Mouse (Mus musculus): Measurements from ENCODE around the gene Mepce.
"Not testable (repeated sequence)": the region's sequence is repeated elsewhere in the genome, so short reads cannot be mapped to it uniquely, and the experiment has no call there.

The Mepce gene

DNA sequence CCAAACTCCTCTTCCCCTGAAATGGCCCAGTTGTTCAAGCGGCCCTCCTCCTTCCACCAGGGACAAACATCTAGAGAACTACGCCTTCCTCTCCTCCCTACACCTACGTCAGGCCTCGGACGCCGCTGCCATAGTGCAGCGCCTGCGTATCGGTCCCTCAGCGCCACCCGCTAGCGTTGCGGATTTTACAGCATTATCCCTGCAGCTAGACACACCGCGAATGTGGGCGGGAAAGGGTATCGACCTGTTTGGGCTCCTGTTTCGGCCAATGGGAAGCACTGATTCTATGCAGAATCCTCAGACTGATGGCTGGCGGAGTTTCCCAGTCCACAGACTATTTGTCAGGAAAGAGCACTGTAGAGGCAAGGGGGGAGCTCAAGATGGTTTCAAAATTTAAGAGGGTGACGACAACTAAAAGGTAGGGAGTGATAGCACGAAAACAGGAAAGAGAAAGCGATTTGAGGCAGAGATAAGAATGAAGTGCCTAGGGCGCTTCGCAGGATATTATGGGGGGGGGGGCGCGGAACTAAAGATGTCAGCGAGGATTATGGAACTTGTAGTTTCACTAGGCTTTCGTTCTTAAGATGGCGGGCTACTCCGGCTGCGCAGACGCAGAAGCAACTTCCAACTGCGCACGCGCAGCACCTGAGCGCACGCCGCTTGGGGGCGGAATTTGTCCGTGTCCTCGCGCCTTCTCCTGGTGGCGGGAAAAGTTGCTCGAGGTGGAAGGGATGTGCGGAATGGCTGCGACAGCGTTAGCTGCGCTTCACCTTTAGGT is at the start of gene Mepce, which contains the start of gene Zcwpw1:
Gene Mepce, minus strand, starts transcription at position 505 of the 778 bp plus-strand sequence.
Gene Zcwpw1, plus strand, starts transcription at position 648 of the 778 bp plus-strand sequence.
- DNase-seq (ENCODE audit: low spot score) = peak; percentile 93

- DNase-seq (ENCODE audit: low spot score) = not testable (repeated sequence)
These were observed 49.7 kb upstream of the Mepce start for GRCm38 (mm10) chr5:137837110-137837509.

- DNase-seq (ENCODE audit: low spot score) = no peak
These were observed 49.2 kb upstream of the Mepce start for GRCm38 (mm10) chr5:137836611-137837010.

- not testable (repeated sequence) for DNase-seq (ENCODE audit: low spot score)
These were observed 48.6 kb upstream of the Mepce start, which contains the start of gene Pilra for GRCm38 (mm10) chr5:137835966-137836520. Pilra (minus strand) TSS chr5:137836281.

DNA sequence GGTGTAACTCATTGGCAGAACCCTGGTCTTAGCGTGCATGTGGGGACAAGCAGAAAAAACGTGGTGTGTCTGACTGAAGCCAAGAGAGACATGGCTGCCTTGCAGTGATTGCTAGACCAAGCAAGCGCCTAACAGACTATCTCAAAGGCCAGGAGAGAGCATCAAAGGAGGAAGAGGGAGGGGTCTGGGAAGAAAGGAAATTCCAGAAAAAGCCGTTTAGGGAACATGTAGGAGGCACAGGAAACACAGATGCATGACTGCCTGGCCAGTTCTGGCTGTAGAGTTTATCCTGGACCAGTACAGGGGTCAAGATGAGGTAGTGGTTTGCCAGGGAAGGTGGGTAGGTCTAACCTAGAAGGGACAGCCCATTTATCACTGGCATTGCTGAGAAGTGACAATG is 46.0 kb upstream of the Mepce start:
- no peak for DNase-seq (ENCODE audit: low spot score)

GRCm38 (mm10) chr5:137831506-137831905 is 44.1 kb upstream of the Mepce start:
- no peak for DNase-seq (ENCODE audit: low spot score)

DNA sequence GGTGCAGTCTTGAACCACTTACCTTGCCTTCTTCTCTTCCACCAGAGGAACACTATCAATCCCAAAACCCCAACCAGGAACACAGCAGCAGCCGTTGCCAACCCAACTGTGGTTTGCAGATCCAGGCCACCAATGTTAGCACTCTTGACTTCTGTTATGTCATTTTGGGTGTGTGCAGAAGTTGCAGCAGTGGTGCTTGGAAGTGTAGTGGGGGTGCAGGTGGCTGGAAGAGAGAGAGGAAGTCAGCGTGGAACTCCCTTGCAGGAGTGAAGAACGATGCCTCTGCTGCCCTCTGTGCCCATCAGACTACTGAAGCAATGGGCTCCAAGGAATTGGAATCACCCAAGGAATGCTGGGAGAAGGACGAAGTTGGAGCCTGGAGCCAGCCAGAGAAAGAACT is 43.7 kb upstream of the Mepce start:
- DNase-seq (ENCODE audit: low spot score) = no peak

DNA sequence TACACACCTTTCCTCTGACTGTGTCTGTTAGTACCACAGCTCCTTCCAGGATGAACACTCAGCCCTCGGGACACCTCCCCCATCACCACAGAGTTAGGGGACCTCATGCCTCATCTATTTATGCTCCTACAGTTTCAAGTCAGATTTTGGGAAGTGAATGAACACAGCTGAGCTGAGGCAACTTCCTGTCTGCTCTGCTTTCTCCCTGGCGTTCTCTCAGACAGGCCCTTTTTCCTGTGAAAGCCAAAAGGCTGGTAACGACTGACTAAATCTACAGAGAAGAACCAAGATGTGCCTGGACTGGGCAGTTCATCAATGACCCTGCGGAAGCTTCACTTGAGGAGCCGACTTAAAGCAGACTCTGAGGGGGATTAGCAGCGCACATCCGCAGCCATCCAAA is 42.8 kb upstream of the Mepce start:
- DNase-seq (ENCODE audit: low spot score) = no peak

DNA sequence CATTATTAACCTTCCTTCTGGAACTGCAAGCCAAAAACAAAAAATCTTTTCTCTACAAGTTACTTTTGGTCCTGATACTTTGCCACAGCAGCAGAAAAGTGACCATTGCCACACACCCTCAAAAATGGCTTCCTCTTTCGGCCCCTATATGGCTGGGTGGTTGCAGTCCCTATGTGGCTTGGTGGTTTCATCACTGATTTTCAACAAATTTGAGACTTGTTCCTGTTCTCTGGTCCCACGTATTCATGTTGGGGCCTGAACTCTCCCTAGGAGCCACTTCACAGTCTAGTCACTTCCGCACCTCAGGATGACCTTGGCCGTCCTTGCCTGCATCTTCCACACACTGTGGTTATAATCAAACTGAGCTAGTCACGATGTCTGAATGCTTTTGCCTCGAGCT is 41.2 kb upstream of the Mepce start:
- no peak for DNase-seq (ENCODE audit: low spot score)

DNA sequence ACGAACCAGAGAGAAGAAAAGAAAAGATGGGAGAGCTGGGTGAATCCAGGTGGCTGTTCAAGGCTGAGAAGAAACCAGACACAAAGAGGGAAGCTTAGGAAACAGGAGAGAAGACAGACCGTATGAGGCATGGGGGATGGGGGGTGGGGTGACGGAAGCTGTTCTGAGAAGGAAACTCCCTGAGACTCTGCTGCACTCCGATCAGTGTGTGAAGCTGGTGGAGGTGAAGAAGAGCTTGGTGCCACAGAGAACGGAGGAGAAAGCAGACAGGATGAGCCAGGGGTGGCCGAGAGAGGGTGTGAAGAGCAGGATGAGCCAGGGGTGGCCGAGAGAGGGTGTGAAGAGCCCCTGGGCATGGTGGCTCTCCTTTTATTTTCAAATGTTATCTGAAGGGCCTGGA is 39.0 kb upstream of the Mepce start:
- DNase-seq (ENCODE audit: low spot score) = no peak

- DNase-seq (ENCODE audit: low spot score) = no peak
These were observed 38.5 kb upstream of the Mepce start for GRCm38 (mm10) chr5:137825971-137826370.

GRCm38 (mm10) chr5:137825030-137825429 is 37.6 kb upstream of the Mepce start:
- DNase-seq (ENCODE audit: low spot score) = no peak

DNA sequence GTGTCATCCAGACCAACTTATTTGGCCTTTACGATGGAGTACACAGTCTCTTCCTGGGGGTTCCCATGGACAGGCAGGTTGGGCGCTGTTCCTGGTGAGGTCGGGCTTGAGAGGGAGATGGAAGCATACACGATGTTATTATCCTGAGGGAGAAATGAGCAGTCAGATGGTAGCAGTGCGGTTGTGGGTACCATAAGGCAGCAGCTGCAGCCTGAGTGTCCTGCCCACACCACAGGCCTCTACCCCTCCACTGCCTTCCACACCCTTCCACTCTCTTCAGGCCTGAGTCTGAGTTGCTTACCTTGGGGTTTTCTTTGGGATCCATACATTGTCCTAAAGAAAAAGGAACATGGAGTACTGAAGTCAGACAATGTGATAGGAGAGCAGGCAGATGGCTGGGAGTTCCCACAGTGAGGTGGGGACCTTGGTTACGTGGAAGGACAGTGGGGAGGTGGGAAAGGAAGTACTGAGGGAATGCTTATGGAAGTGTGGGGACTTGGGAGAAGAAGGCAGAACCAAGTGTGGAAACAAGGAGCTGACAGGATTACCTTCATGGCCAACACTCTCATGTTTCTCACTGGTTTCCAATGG is 36.1 kb upstream of the Mepce start:
- DNase-seq (ENCODE audit: low spot score) = no peak

DNA sequence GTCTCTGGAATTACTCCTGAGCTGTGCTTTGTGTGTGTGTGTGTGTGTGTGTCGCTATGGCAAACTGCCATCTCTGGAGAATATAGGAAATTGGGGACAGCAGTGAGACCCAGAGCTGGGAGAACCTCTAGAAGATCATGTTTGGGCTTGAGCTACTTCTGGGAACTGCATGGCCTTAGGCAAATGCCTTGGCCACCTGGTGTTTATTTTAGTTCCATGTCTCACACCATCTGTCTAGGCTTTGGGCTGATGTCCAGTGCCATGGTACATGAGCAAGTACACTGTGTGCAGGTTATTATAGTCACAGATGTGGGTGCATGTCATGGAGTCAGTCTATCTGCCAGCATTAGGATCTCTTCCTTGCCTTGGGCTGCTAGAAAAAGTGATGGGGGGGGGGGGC is 35.1 kb upstream of the Mepce start:
- no peak for DNase-seq (ENCODE audit: low spot score)

- no peak for DNase-seq (ENCODE audit: low spot score)
These were observed 34.7 kb upstream of the Mepce start for GRCm38 (mm10) chr5:137822126-137822525.

DNA sequence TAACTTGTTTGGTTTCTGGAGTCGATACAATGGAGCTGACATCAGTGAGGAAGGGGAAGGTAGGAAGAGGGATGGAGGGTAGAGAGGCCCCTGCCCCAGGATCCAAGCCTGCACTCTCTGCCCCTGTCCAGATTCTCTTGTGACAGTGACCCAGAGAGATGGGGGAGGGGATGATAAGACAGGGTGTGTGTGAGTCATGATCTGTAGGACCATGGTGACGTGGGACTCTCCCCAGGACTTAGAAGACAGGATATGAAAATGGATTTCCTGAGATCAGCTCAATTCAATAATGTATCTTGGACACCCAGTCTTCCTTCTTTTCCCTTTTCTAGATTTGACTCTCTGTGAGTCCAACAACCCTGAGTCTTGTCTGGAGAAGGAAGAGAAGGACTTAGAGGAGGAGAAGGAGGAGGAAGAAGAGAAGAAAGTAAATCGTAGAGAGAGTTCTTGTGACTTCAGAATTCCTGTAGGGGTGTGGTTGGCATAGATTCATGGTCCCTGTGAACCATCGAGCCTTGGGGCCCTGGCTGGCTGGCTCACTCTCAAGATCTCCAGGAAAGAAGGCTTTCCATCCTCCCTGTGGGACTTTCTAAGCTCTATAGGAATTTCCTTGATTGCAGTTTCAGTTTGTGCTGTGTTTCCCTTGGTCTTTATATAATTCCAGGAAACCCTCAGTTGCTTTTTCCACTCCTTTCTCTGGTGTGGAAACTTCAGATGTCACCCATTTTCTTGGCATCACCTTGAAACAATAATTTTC is 30.2 kb upstream of the Mepce start:
- DNase-seq (ENCODE audit: low spot score) = no peak

GRCm38 (mm10) chr5:137808316-137808715 is 20.9 kb upstream of the Mepce start:
- no peak for DNase-seq (ENCODE audit: low spot score)

GRCm38 (mm10) chr5:137806158-137806557 is 18.7 kb upstream of the Mepce start:
- no peak for DNase-seq (ENCODE audit: low spot score)

DNA sequence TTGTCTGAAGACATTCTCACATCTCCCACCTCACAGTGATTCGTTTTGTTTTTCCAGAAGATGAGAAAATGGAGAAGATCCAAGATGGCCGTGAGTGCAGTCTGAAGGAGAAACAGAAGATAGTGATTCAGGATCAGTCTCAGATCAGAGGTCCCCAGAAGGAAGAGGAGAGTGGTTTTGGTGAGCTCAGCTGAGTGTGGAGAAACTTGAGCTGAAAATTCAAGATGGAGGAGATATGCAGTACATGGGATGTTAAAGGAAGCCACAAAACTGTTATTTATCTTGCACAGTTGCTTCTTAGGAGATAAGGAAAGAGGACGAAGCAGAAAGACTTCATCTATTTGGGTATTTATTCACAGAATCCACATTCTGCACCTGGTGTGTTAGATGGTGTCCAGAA is 13.5 kb upstream of the Mepce start:
- DNase-seq (ENCODE audit: low spot score) = no peak

- no peak for DNase-seq (ENCODE audit: low spot score)
These were observed 9.2 kb upstream of the Mepce start for GRCm38 (mm10) chr5:137796606-137797005.

GRCm38 (mm10) chr5:137791553-137791952 is 4.1 kb upstream of the Mepce start:
- no peak for DNase-seq (ENCODE audit: low spot score)

DNA sequence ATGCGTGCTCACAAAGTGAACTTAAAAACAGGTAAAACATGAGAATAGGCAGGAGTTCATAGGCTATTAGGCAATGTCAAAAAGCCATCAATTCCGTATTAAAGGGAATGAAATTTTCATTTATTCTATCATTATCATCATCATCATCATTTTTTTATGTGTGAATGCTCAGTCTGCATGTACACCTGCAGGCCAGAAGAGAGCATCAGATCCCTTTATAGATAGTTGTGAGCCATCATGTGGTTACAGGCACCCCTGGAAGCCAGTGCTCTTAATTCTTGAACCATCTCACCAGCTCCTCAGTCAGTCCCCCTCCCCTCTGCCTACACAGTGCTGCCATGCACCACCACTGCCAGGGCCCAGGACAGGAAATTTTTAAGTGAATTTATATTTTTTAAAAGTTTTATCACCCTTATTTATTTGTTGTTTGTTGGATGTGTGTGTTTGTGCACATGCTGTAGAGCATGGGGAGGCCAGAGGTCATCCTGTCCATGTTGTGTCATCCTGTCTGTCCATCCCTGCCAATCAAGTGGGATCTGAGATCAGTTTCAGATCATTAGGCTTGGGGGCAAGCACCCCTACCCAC is 1.6 kb upstream of the Mepce start:
- no peak for DNase-seq (ENCODE audit: low spot score)
